Mouse (Mus musculus): Measurements from ENCODE around the gene Boll.

- no peak for TF ChIP-seq GATA1 (IDR thresholded peaks at IDR 0.05; ENCODE audit: borderline replicate concordance, low read length)
- TF ChIP-seq FLI1 (IDR thresholded peaks at IDR 0.05; ENCODE audit: low read length), result no peak
Observed at GRCm38 (mm10) chr1:55224111-55224510, 139.2 kb downstream of the Boll start.
